Mouse (Mus musculus): ENCODE data around the gene Rad51b. TPM values are rescaled to one million over a fixed set of nuclear protein-coding genes. Genes with fewer than 3 reads are reported as not detected.

The Rad51b gene
- polyA plus RNA-seq, 1 experiment from 2014 or later = 8.0 TPM

- 90% methylated on average over 6 of the region's 6 CpGs for WGBS
- Histone ChIP-seq H3K27me3 (ENCODE audit: control insufficient read depth, insufficient read depth, low read length) (no peaks in the 10 kb centered on the region), H3K4me1 (replicated peaks; ENCODE audit: control insufficient read depth, insufficient read depth, low read length) (peaks cover 2% of the 10 kb centered on the region; the same call in 1 of the 2 replicates), H3K36me3 (ENCODE audit: control insufficient read depth, insufficient read depth, low read length) (no peaks in the 10 kb centered on the region), H3K4me3 (ENCODE audit: low read depth, low read length) (no peak overlapping the region), H3K4me2 (ENCODE audit: low read depth, low read length, severe bottlenecking) (no peak overlapping the region), H3K27ac (ENCODE audit: low read depth, low read length) (no peak overlapping the region), H3K9ac (ENCODE audit: low read length) (no peak overlapping the region), H3K9me3 (ENCODE audit: control insufficient read depth, low read length) (no peaks in the 10 kb centered on the region)
- DNase-seq (ENCODE audit: low spot score) (no peak), ATAC-seq (replicated peaks; ENCODE audit: low FRiP score) (no peak)
These were observed 90.8 kb downstream of the Rad51b start for GRCm38 (mm10) chr12:79387886-79388285.

DNA sequence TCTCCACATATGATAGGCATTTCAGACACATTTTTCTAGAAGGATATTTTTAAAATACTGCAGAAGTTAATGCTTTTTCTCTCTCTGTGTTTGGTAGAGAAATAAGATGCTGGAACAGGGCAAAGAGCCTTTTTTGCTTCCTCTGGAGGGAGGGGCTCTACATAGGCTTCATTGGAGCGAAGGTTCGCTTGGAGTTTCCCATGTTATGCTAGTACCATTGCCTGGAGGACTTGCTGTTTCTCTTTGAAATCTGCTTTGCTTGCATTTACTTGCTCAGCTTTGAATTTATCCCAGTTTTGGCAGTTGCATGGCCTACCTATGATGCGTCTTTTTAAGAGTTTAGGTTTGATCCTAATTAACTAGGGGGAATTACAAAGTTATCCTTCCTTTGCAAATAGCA is 92.2 kb downstream of the Rad51b start:
- Histone ChIP-seq H3K27me3 (ENCODE audit: control insufficient read depth, insufficient read depth, low read length) (no peaks in the 10 kb centered on the region), H3K36me3 (ENCODE audit: control insufficient read depth, insufficient read depth, low read length) (no peaks in the 10 kb centered on the region), H3K4me2 (ENCODE audit: low read depth, low read length, severe bottlenecking) (no peak overlapping the region), H3K27ac (ENCODE audit: low read depth, low read length) (no peak overlapping the region), H3K9me3 (ENCODE audit: control insufficient read depth, low read length) (no peaks in the 10 kb centered on the region), H3K9ac (ENCODE audit: low read length) (no peak overlapping the region), H3K4me1 (replicated peaks; ENCODE audit: control insufficient read depth, insufficient read depth, low read length) (peaks cover 2% of the 10 kb centered on the region; the same call in 1 of the 2 replicates), H3K4me3 (ENCODE audit: low read depth, low read length) (no peak overlapping the region)
- no peak for ATAC-seq (replicated peaks; ENCODE audit: low FRiP score)
- no peak for DNase-seq (ENCODE audit: low spot score)
- WGBS = 93% methylated on average over 3 of the region's 3 CpGs

GRCm38 (mm10) chr12:79389971-79390370 is 92.9 kb downstream of the Rad51b start:
- Histone ChIP-seq H3K27me3 (ENCODE audit: control insufficient read depth, insufficient read depth, low read length) (no peaks in the 10 kb centered on the region), H3K4me1 (replicated peaks; ENCODE audit: control insufficient read depth, insufficient read depth, low read length) (peaks cover 2% of the 10 kb centered on the region; the same call in 1 of the 2 replicates), H3K27ac (ENCODE audit: low read depth, low read length) (no peak overlapping the region), H3K9ac (ENCODE audit: low read length) (no peak overlapping the region), H3K36me3 (ENCODE audit: control insufficient read depth, insufficient read depth, low read length) (no peaks in the 10 kb centered on the region), H3K4me2 (ENCODE audit: low read depth, low read length, severe bottlenecking) (no peak overlapping the region), H3K4me3 (ENCODE audit: low read depth, low read length) (no peak overlapping the region), H3K9me3 (ENCODE audit: control insufficient read depth, low read length) (no peaks in the 10 kb centered on the region)
- ATAC-seq (replicated peaks; ENCODE audit: low FRiP score) (no peak), DNase-seq (ENCODE audit: low spot score) (no peak)

- H3K36me3 ChIP-seq (ENCODE audit: control insufficient read depth, insufficient read depth, low read length) = no peaks in the 10 kb centered on the region
- peaks cover 2% of the 10 kb centered on the region; the same call in 1 of the 2 replicates for H3K4me1 ChIP-seq (replicated peaks; ENCODE audit: control insufficient read depth, insufficient read depth, low read length)
- no peak overlapping the region for H3K4me3 ChIP-seq (ENCODE audit: low read depth, low read length)
- H3K27me3 ChIP-seq (ENCODE audit: control insufficient read depth, insufficient read depth, low read length) = no peaks in the 10 kb centered on the region
- no peak overlapping the region for H3K27ac ChIP-seq (ENCODE audit: low read depth, low read length)
- no peak for DNase-seq (ENCODE audit: low spot score)
- ATAC-seq (replicated peaks; ENCODE audit: low FRiP score) = no peak
- no peaks in the 10 kb centered on the region for H3K9me3 ChIP-seq (ENCODE audit: control insufficient read depth, low read length)
- H3K4me2 ChIP-seq (ENCODE audit: low read depth, low read length, severe bottlenecking) = no peak overlapping the region
- 90% methylated on average over 2 of the region's 2 CpGs for WGBS
- H3K9ac ChIP-seq (ENCODE audit: low read length) = no peak overlapping the region
These were observed 96.6 kb downstream of the Rad51b start for GRCm38 (mm10) chr12:79393636-79394035.

GRCm38 (mm10) chr12:79403992-79404391 is 106.9 kb downstream of the Rad51b start:
- H3K9ac ChIP-seq (ENCODE audit: low read length) = no peak overlapping the region
- no peak overlapping the region for H3K4me3 ChIP-seq (ENCODE audit: low read depth, low read length)
- H3K27me3 ChIP-seq (ENCODE audit: control insufficient read depth, insufficient read depth, low read length) = no peaks in the 10 kb centered on the region
- H3K27ac ChIP-seq (ENCODE audit: low read depth, low read length) = no peak overlapping the region
- no peaks in the 10 kb centered on the region for H3K9me3 ChIP-seq (ENCODE audit: control insufficient read depth, low read length)
- WGBS = 83% methylated on average over 3 of the region's 3 CpGs
- H3K4me1 ChIP-seq (replicated peaks; ENCODE audit: control insufficient read depth, insufficient read depth, low read length) = no peaks in the 10 kb centered on the region
- ATAC-seq (replicated peaks; ENCODE audit: low FRiP score) (no peak), DNase-seq (ENCODE audit: low spot score) (no peak)
- H3K4me2 ChIP-seq (ENCODE audit: low read depth, low read length, severe bottlenecking) = no peak overlapping the region
- no peaks in the 10 kb centered on the region; the same call in 1 of the 2 replicates for H3K36me3 ChIP-seq (ENCODE audit: control insufficient read depth, insufficient read depth, low read length)

GRCm38 (mm10) chr12:79404494-79404893 is 107.4 kb downstream of the Rad51b start:
- no peak overlapping the region for H3K4me3 ChIP-seq (ENCODE audit: low read depth, low read length)
- H3K36me3 ChIP-seq (ENCODE audit: control insufficient read depth, insufficient read depth, low read length) = no peaks in the 10 kb centered on the region; the same call in 1 of the 2 replicates
- ATAC-seq (replicated peaks; ENCODE audit: low FRiP score) = no peak
- no peaks in the 10 kb centered on the region for H3K27me3 ChIP-seq (ENCODE audit: control insufficient read depth, insufficient read depth, low read length)
- DNase-seq (ENCODE audit: low spot score) = no peak
- H3K9me3 ChIP-seq (ENCODE audit: control insufficient read depth, low read length) = no peaks in the 10 kb centered on the region
- 78% methylated on average over 1 of the region's 1 CpGs for WGBS
- no peak overlapping the region for H3K9ac ChIP-seq (ENCODE audit: low read length)
- no peak overlapping the region for H3K4me2 ChIP-seq (ENCODE audit: low read depth, low read length, severe bottlenecking)
- no peak overlapping the region for H3K27ac ChIP-seq (ENCODE audit: low read depth, low read length)
- H3K4me1 ChIP-seq (replicated peaks; ENCODE audit: control insufficient read depth, insufficient read depth, low read length) = no peaks in the 10 kb centered on the region

GRCm38 (mm10) chr12:79408677-79409076 is 111.6 kb downstream of the Rad51b start:
- no peaks in the 10 kb centered on the region for H3K36me3 ChIP-seq (ENCODE audit: control insufficient read depth, insufficient read depth, low read length)
- no peak overlapping the region for H3K27ac ChIP-seq (ENCODE audit: low read depth, low read length)
- no peak overlapping the region for H3K4me3 ChIP-seq (ENCODE audit: low read depth, low read length)
- no peak for ATAC-seq (replicated peaks; ENCODE audit: low FRiP score)
- no peak overlapping the region for H3K4me2 ChIP-seq (ENCODE audit: low read depth, low read length, severe bottlenecking)
- no peak overlapping the region for H3K9ac ChIP-seq (ENCODE audit: low read length)
- 64% methylated on average over 2 of the region's 2 CpGs for WGBS
- no peaks in the 10 kb centered on the region for H3K27me3 ChIP-seq (ENCODE audit: control insufficient read depth, insufficient read depth, low read length)
- H3K4me1 ChIP-seq (replicated peaks; ENCODE audit: control insufficient read depth, insufficient read depth, low read length) = no peaks in the 10 kb centered on the region
- no peaks in the 10 kb centered on the region for H3K9me3 ChIP-seq (ENCODE audit: control insufficient read depth, low read length)
- no peak for DNase-seq (ENCODE audit: low spot score)

DNA sequence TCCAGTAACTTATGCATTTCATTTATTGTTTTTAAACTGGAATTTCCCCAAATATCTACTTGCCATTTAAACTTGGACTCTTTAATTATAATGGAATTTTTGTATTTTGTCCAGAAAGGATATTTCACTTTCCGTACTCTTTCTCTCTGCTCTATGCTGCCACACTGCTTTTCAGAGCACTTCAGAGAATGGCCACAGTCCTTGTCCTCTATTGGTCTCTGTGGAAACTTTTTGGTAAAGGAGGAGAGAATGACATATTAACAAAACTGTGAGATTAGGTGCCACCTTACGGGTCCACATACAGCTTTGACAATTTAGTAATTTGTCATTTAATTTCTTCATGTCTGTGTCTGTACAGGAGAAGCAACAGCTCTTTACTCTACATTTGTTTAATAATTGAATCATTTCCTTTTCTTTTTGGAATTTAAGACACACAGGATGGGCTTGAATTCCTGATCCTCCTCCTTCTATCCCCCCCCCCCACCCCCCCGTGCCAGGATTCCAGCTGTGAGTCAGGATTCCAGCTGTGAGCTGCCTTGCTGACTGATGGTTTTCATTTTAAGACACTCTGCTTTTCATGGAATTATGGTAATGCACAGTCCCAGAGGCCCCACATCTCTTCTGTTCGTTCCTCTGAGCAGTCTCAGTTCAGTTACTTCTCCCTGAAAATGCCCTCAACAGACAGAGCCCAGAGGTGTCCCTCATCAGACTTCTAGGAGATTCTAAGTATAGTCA is 112.2 kb downstream of the Rad51b start:
- H3K9ac ChIP-seq (ENCODE audit: low read length) = no peak overlapping the region
- H3K27me3 ChIP-seq (ENCODE audit: control insufficient read depth, insufficient read depth, low read length) = no peaks in the 10 kb centered on the region
- no peaks in the 10 kb centered on the region for H3K4me1 ChIP-seq (replicated peaks; ENCODE audit: control insufficient read depth, insufficient read depth, low read length)
- DNase-seq (ENCODE audit: low spot score) = no peak
- H3K4me3 ChIP-seq (ENCODE audit: low read depth, low read length) = no peak overlapping the region
- no peaks in the 10 kb centered on the region for H3K9me3 ChIP-seq (ENCODE audit: control insufficient read depth, low read length)
- ATAC-seq (replicated peaks; ENCODE audit: low FRiP score) = no peak
- no peak overlapping the region for H3K27ac ChIP-seq (ENCODE audit: low read depth, low read length)
- no peak overlapping the region for H3K4me2 ChIP-seq (ENCODE audit: low read depth, low read length, severe bottlenecking)
- 53% methylated on average over 4 of the region's 4 CpGs for WGBS
- H3K36me3 ChIP-seq (ENCODE audit: control insufficient read depth, insufficient read depth, low read length) = no peaks in the 10 kb centered on the region

GRCm38 (mm10) chr12:79412894-79413507 is 115.9 kb downstream of the Rad51b start:
- Histone ChIP-seq H3K27ac (ENCODE audit: low read depth, low read length) (no peak overlapping the region), H3K27me3 (ENCODE audit: control insufficient read depth, insufficient read depth, low read length) (no peaks in the 10 kb centered on the region), H3K4me3 (ENCODE audit: low read depth, low read length) (no peak overlapping the region), H3K4me1 (replicated peaks; ENCODE audit: control insufficient read depth, insufficient read depth, low read length) (no peaks in the 10 kb centered on the region), H3K9me3 (ENCODE audit: control insufficient read depth, low read length) (no peaks in the 10 kb centered on the region), H3K36me3 (ENCODE audit: control insufficient read depth, insufficient read depth, low read length) (no peaks in the 10 kb centered on the region), H3K9ac (ENCODE audit: low read length) (no peak overlapping the region), H3K4me2 (ENCODE audit: low read depth, low read length, severe bottlenecking) (no peak overlapping the region)
- 93% methylated on average over 8 of the region's 8 CpGs for WGBS
- ATAC-seq (replicated peaks; ENCODE audit: low FRiP score) (no peak), DNase-seq (ENCODE audit: low spot score) (no peak)
